Mouse (Mus musculus) cerebellum, adult 2 months (tissue): ENCODE results near the gene Gnas. TPM values are rescaled to one million over a fixed set of nuclear protein-coding genes. Genes with fewer than 3 reads are reported as not detected.

Experiments
- DNase-seq, 2 experiments: peaks; one replicate each; pipeline ENCODE4 v3.0.0; 2021
- H3K27ac ChIP-seq: fragments of 200-500 bp; 2 replicates; pipeline ENCODE4 v1.5.1; 2012; ENCODE audit warnings: low read length, control low read depth, inconsistent platforms; ENCODE audit not compliant: insufficient read depth
- H3K27me3 ChIP-seq: fragments of 200-500 bp; 2 replicates; pipeline ENCODE4 v1.6.1; 2012; ENCODE audit warnings: inconsistent platforms, mild to moderate bottlenecking, low read length, moderate library complexity; ENCODE audit not compliant: control insufficient read depth, insufficient read depth
- H3K4me1 ChIP-seq: fragments of 200-500 bp; 2 replicates; pipeline ENCODE4 v1.6.1; 2011; ENCODE audit warnings: low read length; ENCODE audit not compliant: control insufficient read depth, insufficient read depth
- H3K4me3 ChIP-seq: fragments of 200-500 bp; replicated peaks from 2 replicates; pipeline ENCODE3; 2011; ENCODE audit warnings: mild to moderate bottlenecking, low read depth, low read length, control low read depth; ENCODE audit not compliant: insufficient read depth
- CTCF ChIP-seq: fragments of 200-500 bp; IDR thresholded peaks from 2 replicates; pipeline ENCODE4 v1.5.1; 2011; ENCODE audit warnings: low read depth, mild to moderate bottlenecking, control low read depth, low read length, moderate library complexity, borderline replicate concordance; ENCODE audit not compliant: insufficient read depth
- POLR2A ChIP-seq: fragments of 200-500 bp; IDR thresholded peaks from 2 replicates; pipeline ENCODE4 v1.6.1; 2011; ENCODE audit warnings: low read length, control low read depth, borderline replicate concordance; ENCODE audit not compliant: insufficient read depth
- WGBS: fragments of 180-500 bp; shearing (Covaris S2); methylation state at CpG from one replicate; pipeline ENCODE4 v1.1.7; 2018; 5-methylcytosine and 5-hydroxymethylcytosine counted together
- polyA plus RNA-seq: library from polyadenylated mRNA; depleted of rRNA; stranded (reverse); fragments of >200 nt; gene quantifications from 2 replicates; pipeline ENCODE4 v1.2.3, GENCODE M21; 2012

Gnas gene
- polyA plus RNA-seq, 1 experiment, result 2,923 TPM

GRCm38 (mm10) chr2:174328926-174329662, 45.0 kb downstream of the Gnas start:
- peak overlapping the region; percentile 85 for H3K27ac ChIP-seq
- TF ChIP-seq POLR2A (no peak), CTCF (no peak)
- H3K27me3 ChIP-seq, result no peaks in the 10 kb centered on the region
- H3K4me3 ChIP-seq, result peak overlapping the region; percentile 84
- 31% methylated on average over 58 of the region's 58 CpGs for WGBS
- peaks cover 3% of the 10 kb centered on the region; the same call in 1 of the 2 replicates for H3K4me1 ChIP-seq
- peak; percentile 32 to 47 for DNase-seq

GRCm38 (mm10) chr2:174329663-174330615, 45.8 kb downstream of the Gnas start:
- peak; percentile 25; the same call in 1 of the 2 replicates for TF ChIP-seq POLR2A
- TF ChIP-seq CTCF, result no peak

GRCm38 (mm10) chr2:174330616-174331191, 46.6 kb downstream of the Gnas start:
- H3K27me3 ChIP-seq, result no peaks in the 10 kb centered on the region
- DNase-seq, result peak in 1 of 2 experiments; percentile 72
- 2% methylated on average over 46 of the region's 48 CpGs for WGBS
- peak overlapping the region; percentile 96 for H3K27ac ChIP-seq
- no peak for TF ChIP-seq CTCF
- no peak for TF ChIP-seq POLR2A
- peak overlapping the region; percentile 84 for H3K4me3 ChIP-seq
- peaks cover 3% of the 10 kb centered on the region; the same call in 1 of the 2 replicates for H3K4me1 ChIP-seq

More at GRCm38 (mm10) chr2:174329663-174330615, 45.8 kb downstream of the Gnas start:
- peak overlapping the region; percentile 96 for H3K27ac ChIP-seq
- no peaks in the 10 kb centered on the region for H3K27me3 ChIP-seq
- under 1% methylated on average over 99 of the region's 131 CpGs for WGBS
- DNase-seq, result peak; percentile 79 to 80
- H3K4me3 ChIP-seq, result peak overlapping the region; percentile 84
- H3K4me1 ChIP-seq, result peaks cover 3% of the 10 kb centered on the region; the same call in 1 of the 2 replicates

GRCm38 (mm10) chr2:174331282-174332030, 47.3 kb downstream of the Gnas start:
- H3K27me3 ChIP-seq, result no peaks in the 10 kb centered on the region
- H3K4me1 ChIP-seq, result peaks cover 3% of the 10 kb centered on the region; the same call in 1 of the 2 replicates
- TF ChIP-seq CTCF, result no peak
- TF ChIP-seq POLR2A, result no peak
- peak overlapping the region; percentile 84 for H3K4me3 ChIP-seq
- no peak for DNase-seq
- 14% methylated on average over 12 of the region's 12 CpGs for WGBS
- H3K27ac ChIP-seq, result no peak overlapping the region

- WGBS, result 69% methylated on average over 7 of the region's 7 CpGs
- H3K27ac ChIP-seq, result no peak overlapping the region
- TF ChIP-seq CTCF (no peak), POLR2A (no peak)
Observed at GRCm38 (mm10) chr2:174333239-174333890, 49.2 kb downstream of the Gnas start.

GRCm38 (mm10) chr2:174334415-174334814, 50.3 kb downstream of the Gnas start:
- H3K4me1 ChIP-seq, result no peaks in the 10 kb centered on the region; the same call in 1 of the 2 replicates
- no peak overlapping the region for H3K4me3 ChIP-seq
- TF ChIP-seq CTCF, result no peak
- no peak for TF ChIP-seq POLR2A
- DNase-seq, result peak; percentile 44 to 54
- no peak overlapping the region for H3K27ac ChIP-seq
- 16% methylated on average over 10 of the region's 10 CpGs for WGBS
- H3K27me3 ChIP-seq, result no peaks in the 10 kb centered on the region

More at GRCm38 (mm10) chr2:174333239-174333890, 49.2 kb downstream of the Gnas start:
- DNase-seq, result no peak
- Histone ChIP-seq H3K4me1 (peaks cover 3% of the 10 kb centered on the region; the same call in 1 of the 2 replicates), H3K4me3 (no peak overlapping the region), H3K27me3 (no peaks in the 10 kb centered on the region)
